Mouse (Mus musculus): Measurements from ENCODE around the gene B830017H08Rik. TPM values are rescaled to one million over a fixed set of nuclear protein-coding genes. Genes with fewer than 3 reads are reported as not detected.
A peak's percentile ranks its signal among the peaks of the same experiment; 100 is the strongest.

B830017H08Rik gene
- polyA plus RNA-seq, 1 experiment from 2014 or later, result not detected

DNA sequence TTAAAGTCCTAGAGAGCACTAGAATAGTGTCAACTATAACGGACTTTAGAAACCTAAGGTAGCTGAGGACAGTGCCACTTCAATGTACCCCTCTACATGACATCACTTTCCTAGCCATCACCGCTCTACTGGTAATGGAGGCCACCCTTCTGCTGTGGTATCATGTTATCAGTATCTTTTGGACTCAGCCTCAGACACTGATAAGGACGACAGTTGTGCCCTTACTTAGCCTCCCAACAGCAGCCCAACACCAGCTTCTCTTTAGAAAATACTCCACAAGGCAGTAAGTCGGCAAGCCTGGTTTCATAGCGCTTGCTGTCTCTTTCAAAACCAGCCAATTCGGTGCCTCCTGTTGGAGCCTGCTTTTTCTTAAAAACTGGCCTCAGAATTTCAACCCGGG lies 1.6 kb downstream of the B830017H08Rik start:
- Histone ChIP-seq H3K4me1 (replicated peaks) (peaks cover 18% of the 10 kb centered on the region), H3K36me3 (no peaks in the 10 kb centered on the region), H3K4me2 (peak overlapping the region; percentile 99), H3K4me3 (peak overlapping the region; percentile 61), H3K9ac (no peak overlapping the region), H3K9me3 (replicated peaks) (no peaks in the 10 kb centered on the region), H3K27ac (no peak overlapping the region), H3K27me3 (peaks cover 84% of the 10 kb centered on the region)
- ATAC-seq (replicated peaks; ENCODE audit: insufficient number of reproducible peaks, insufficient read depth, low FRiP score, low read depth), result no peak
- 44% methylated on average over 7 of the region's 7 CpGs for WGBS

DNA sequence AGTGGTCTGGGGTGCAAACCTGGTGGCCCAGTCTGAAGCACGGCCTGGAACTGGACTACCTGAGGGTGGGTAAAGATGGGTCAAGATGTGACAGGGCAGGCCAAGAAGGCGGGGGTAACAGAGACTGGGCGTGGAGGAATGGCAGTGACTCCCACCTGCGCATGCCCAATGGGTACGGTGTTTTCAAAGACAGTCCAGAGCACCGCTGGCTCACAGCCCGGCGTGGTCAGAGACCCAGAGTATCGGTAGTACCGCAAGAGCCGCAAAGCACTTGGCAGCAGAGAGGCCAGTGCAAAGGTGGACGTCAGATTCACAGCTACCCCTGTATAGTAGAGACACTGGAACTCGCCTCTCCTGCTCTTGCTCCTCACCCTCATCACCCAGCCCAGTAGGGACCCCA lies 2.6 kb downstream of the B830017H08Rik start:
- no peak overlapping the region for H3K4me2 ChIP-seq
- peaks cover 18% of the 10 kb centered on the region for H3K4me1 ChIP-seq (replicated peaks)
- peaks cover 74% of the 10 kb centered on the region for H3K27me3 ChIP-seq
- no peaks in the 10 kb centered on the region for H3K36me3 ChIP-seq
- 38% methylated on average over 13 of the region's 13 CpGs for WGBS
- no peaks in the 10 kb centered on the region for H3K9me3 ChIP-seq (replicated peaks)
- H3K27ac ChIP-seq, result no peak overlapping the region
- H3K9ac ChIP-seq, result no peak overlapping the region
- no peak for ATAC-seq (replicated peaks; ENCODE audit: insufficient number of reproducible peaks, insufficient read depth, low FRiP score, low read depth)
- no peak overlapping the region for H3K4me3 ChIP-seq

DNA sequence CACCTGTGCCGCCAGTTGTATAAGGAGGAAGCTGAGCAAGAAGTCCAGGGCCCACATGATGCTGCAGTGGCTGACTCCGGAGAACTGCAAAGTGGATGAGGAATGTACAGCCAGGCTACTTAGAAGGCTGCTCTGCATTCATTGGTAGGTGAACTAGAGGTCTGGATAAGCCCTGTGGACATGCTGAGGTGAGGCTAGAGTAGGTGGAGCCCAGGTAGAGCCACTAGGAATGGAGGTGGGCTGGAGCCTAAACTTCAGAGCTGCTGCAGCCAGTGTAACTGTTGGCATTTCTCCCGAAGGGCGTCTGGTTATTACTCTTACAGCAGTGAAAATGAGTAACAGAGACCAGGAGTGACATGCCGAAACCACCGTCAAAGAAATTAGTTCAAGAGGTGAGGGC lies 5.1 kb downstream of the B830017H08Rik start, which contains the start of gene Car15:
Gene Car15, minus strand, starts transcription at position 314 of the 400 bp plus-strand sequence.
- Histone ChIP-seq H3K36me3 (peaks cover 24% of the 10 kb centered on the region), H3K27ac (no peak within 1 kb of the TSS), H3K27me3 (peaks cover 49% of the 10 kb centered on the region), H3K4me3 (no peak within 1 kb of the TSS), H3K4me2 (no peak within 1 kb of the TSS), H3K9ac (no peak within 1 kb of the TSS), H3K4me1 (replicated peaks) (peaks cover 15% of the 10 kb centered on the region), H3K9me3 (replicated peaks) (no peaks in the 10 kb centered on the region)
- ATAC-seq (replicated peaks; ENCODE audit: insufficient number of reproducible peaks, insufficient read depth, low FRiP score, low read depth), result no peak
- WGBS, result 75% methylated on average over 6 of the region's 6 CpGs

DNA sequence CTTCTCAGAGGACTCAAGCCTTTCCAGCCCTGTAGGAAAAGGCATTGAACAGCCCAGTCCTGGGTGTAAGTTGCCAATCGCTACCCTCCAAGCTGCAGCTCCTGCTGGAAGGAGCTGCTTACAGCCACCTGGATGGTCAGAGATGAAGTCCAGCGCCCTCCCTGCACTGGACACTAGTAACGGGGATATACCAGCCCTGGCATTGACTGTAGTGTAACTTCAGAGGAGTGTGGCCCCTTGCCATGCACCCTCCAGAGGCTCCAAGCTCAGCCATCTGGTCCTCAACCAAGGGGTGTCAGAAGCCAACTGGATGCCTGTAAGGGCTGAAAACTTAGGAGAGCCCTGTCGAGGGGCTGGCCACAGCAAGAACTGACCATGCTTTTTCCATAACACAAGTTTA lies 7.1 kb downstream of the B830017H08Rik start:
- Histone ChIP-seq H3K27ac (no peak overlapping the region), H3K36me3 (peaks cover 43% of the 10 kb centered on the region), H3K9me3 (replicated peaks) (no peaks in the 10 kb centered on the region), H3K9ac (no peak overlapping the region), H3K4me2 (no peak overlapping the region), H3K4me1 (replicated peaks) (no peaks in the 10 kb centered on the region), H3K27me3 (peaks cover 29% of the 10 kb centered on the region), H3K4me3 (no peak overlapping the region)
- WGBS, result 87% methylated on average over 4 of the region's 4 CpGs
- no peak for ATAC-seq (replicated peaks; ENCODE audit: insufficient number of reproducible peaks, insufficient read depth, low FRiP score, low read depth)

DNA sequence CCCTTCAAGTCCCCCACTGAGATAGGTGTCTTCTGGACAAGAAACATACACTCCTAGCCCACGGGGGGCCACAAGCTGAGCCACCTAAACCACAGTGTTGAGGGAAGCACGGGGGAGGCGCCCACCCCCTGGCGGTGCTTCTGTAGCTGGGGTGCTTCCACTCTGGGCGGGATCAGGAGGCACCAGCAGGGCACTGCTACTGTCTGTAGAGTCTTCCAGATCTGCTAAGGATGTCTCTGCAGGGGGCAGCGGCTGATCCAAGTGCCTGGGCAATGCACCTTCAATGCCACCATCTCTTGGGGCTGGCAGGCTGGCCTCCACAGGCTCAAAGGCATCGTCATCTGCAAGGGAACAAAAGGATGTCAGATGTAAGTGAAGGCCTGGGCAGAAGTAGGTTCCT lies 9.5 kb downstream of the B830017H08Rik start:
- Histone ChIP-seq H3K4me1 (replicated peaks) (no peaks in the 10 kb centered on the region), H3K27ac (no peak overlapping the region), H3K9ac (no peak overlapping the region), H3K4me2 (no peak overlapping the region), H3K36me3 (peaks cover 64% of the 10 kb centered on the region), H3K4me3 (no peak overlapping the region), H3K9me3 (replicated peaks) (no peaks in the 10 kb centered on the region), H3K27me3 (peaks cover 5% of the 10 kb centered on the region; the same call in 1 of the 2 replicates)
- WGBS, result 89% methylated on average over 7 of the region's 7 CpGs
- ATAC-seq (replicated peaks; ENCODE audit: insufficient number of reproducible peaks, insufficient read depth, low FRiP score, low read depth), result no peak

DNA sequence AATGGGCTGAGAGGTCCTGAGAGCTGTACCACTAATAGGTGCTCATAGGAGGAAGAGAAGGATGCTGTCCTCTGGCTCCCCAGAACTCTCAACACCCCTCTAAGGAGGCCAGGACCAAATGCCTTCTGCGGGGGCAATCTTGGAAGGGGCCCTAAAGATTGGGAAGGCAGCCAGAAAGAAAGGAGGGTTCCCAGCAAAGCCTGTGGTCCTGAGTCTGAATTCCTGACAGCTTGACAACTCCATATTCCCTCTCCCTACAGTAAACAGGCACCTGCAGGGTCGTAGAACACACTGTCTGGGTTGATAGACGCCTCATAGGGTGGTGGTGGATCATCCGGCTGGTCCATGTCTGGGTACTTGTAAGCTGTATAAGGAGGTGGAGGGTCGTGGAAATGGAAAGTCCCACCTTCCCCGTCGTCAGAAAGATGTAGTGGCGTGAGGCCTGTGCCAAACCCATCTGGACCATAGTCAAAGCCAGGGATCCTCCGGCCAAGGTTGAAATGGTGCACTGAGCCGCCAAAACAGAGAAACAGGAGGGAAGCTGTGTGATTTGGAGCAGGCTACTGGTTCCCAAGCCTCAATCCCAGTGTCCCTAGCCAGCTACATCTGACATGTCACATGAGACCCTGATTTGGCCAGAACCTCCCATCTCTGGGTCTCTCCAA lies 10.9 kb downstream of the B830017H08Rik start:
- ATAC-seq (replicated peaks; ENCODE audit: insufficient number of reproducible peaks, insufficient read depth, low FRiP score, low read depth), result no peak
- Histone ChIP-seq H3K36me3 (peaks cover 73% of the 10 kb centered on the region), H3K4me1 (replicated peaks) (no peaks in the 10 kb centered on the region), H3K27me3 (no peaks in the 10 kb centered on the region), H3K27ac (no peak overlapping the region), H3K4me3 (no peak overlapping the region), H3K4me2 (no peak overlapping the region), H3K9ac (no peak overlapping the region), H3K9me3 (replicated peaks) (no peaks in the 10 kb centered on the region)
- WGBS, result 89% methylated on average over 10 of the region's 10 CpGs

DNA sequence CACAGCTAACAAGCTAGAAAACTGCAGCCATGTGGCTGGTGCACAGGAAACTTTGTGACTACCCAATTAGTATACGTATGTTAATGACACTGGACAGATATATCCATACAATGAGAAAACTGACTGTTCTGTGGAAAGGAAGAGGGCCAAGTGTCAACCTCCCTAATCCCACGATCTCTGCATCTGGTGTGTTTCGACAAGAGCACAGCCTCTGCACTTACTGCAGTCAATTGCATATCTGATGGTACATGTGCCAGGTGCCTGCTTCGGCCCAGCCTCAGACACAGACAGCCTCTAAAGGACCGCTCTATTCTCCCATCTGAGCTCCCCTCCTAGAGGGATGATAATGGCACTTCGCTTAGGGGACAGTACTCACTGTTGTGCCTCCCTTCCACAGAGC lies 15.5 kb downstream of the B830017H08Rik start:
- Histone ChIP-seq H3K27ac (no peak overlapping the region), H3K4me1 (replicated peaks) (no peaks in the 10 kb centered on the region), H3K9me3 (replicated peaks) (no peaks in the 10 kb centered on the region), H3K27me3 (no peaks in the 10 kb centered on the region), H3K4me2 (no peak overlapping the region), H3K4me3 (no peak overlapping the region), H3K36me3 (peaks cover 76% of the 10 kb centered on the region), H3K9ac (no peak overlapping the region)
- WGBS, result 85% methylated on average over 6 of the region's 6 CpGs
- no peak for ATAC-seq (replicated peaks; ENCODE audit: insufficient number of reproducible peaks, insufficient read depth, low FRiP score, low read depth)

DNA sequence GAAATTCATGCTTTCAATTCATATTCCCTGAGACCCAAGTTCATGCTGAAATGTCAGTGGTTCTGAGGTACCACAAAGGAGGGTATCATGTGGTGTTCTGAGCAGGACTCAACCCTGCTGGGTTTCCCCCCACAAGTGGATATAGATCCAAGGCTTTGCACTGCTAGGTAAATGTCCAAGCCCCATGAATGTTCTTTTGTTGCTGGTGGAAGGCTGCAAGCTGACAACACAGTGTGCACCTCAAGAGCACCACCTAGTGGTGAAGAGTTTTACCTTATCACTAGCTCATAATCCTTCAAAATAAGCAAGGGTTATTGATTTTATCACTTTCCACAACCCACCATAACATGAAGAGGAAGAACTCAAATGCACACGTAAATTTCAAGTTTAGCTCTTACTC lies 16.0 kb downstream of the B830017H08Rik start:
- no peaks in the 10 kb centered on the region for H3K4me1 ChIP-seq (replicated peaks)
- no peak overlapping the region for H3K27ac ChIP-seq
- H3K9me3 ChIP-seq (replicated peaks), result no peaks in the 10 kb centered on the region
- H3K9ac ChIP-seq, result no peak overlapping the region
- no peak overlapping the region for H3K4me3 ChIP-seq
- WGBS, result 24% methylated on average over 1 of the region's 1 CpGs
- peaks cover 75% of the 10 kb centered on the region for H3K36me3 ChIP-seq
- ATAC-seq (replicated peaks; ENCODE audit: insufficient number of reproducible peaks, insufficient read depth, low FRiP score, low read depth), result no peak
- no peak overlapping the region for H3K4me2 ChIP-seq
- H3K27me3 ChIP-seq, result no peaks in the 10 kb centered on the region

DNA sequence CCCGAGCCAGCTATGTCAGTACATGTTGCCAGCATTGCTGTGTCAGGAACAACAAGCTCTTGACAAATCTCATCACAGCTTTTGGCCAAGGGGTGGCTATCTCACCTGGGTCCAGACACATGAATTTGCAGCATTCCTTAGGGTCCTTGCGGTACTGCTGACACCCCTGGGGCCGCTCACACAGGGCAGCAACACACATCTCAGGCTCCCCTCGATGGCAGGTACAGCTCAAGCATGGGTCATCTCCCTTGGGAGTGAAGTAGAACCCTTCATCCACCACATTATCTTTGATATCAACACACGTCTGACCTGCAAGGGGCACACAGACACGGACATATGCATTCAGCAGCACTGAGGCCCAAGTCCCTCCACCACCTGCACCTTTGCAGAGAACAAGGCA lies 16.6 kb downstream of the B830017H08Rik start:
- no peak for ATAC-seq (replicated peaks; ENCODE audit: insufficient number of reproducible peaks, insufficient read depth, low FRiP score, low read depth)
- Histone ChIP-seq H3K4me1 (replicated peaks) (no peaks in the 10 kb centered on the region), H3K27me3 (no peaks in the 10 kb centered on the region), H3K9ac (no peak overlapping the region), H3K4me2 (no peak overlapping the region), H3K9me3 (replicated peaks) (no peaks in the 10 kb centered on the region), H3K4me3 (no peak overlapping the region), H3K36me3 (peaks cover 75% of the 10 kb centered on the region), H3K27ac (no peak overlapping the region)
- WGBS, result 73% methylated on average over 6 of the region's 6 CpGs

DNA sequence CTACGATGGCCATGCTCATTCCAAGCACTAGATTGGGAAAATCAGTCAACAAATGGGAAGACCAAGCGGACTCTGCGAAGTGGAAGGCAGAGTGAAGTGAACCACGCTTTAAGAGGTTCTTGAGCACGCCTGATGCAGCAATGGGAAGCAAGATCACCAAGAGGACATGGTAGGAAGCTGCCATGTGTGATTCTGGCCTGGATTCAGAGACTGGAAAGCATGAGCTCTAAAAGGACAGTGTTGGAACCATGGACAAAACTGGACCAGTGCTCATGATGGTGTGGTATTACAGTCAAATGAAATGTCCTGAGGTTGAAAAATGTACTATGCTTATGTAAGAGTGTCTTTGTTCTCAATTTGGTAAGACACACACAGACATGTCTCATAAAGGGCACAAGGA lies 18.4 kb downstream of the B830017H08Rik start:
- Histone ChIP-seq H3K4me1 (replicated peaks) (no peaks in the 10 kb centered on the region), H3K27ac (no peak overlapping the region), H3K9ac (no peak overlapping the region), H3K4me3 (no peak overlapping the region), H3K4me2 (no peak overlapping the region), H3K9me3 (replicated peaks) (no peaks in the 10 kb centered on the region), H3K36me3 (peaks cover 73% of the 10 kb centered on the region), H3K27me3 (no peaks in the 10 kb centered on the region)
- 96% methylated on average over 5 of the region's 5 CpGs for WGBS
- ATAC-seq (replicated peaks; ENCODE audit: insufficient number of reproducible peaks, insufficient read depth, low FRiP score, low read depth), result no peak

DNA sequence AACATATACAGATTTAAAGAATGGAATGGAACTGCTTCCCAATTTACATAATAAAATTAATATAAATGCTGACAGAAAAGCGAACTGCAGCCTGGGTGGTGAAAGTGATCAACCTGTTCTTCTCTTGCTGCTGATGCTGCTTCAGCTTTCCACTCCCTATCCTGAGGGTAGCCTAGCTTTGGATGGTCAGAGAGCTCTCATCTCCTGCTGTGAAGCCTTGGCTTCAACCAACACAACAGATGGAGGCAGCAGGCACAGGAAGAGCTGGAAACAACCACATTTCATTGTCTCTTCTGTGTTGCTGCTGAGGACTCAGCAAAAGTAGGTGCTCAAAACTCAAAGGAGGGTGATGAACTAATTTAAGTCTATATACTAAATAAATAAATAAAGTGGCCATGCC lies 18.9 kb downstream of the B830017H08Rik start:
- WGBS, result 91% methylated on average over 1 of the region's 1 CpGs
- no peaks in the 10 kb centered on the region for H3K27me3 ChIP-seq
- H3K36me3 ChIP-seq, result peaks cover 75% of the 10 kb centered on the region
- no peak for ATAC-seq (replicated peaks; ENCODE audit: insufficient number of reproducible peaks, insufficient read depth, low FRiP score, low read depth)
- H3K9ac ChIP-seq, result no peak overlapping the region
- H3K27ac ChIP-seq, result no peak overlapping the region
- H3K9me3 ChIP-seq (replicated peaks), result no peaks in the 10 kb centered on the region
- H3K4me2 ChIP-seq, result no peak overlapping the region
- H3K4me3 ChIP-seq, result no peak overlapping the region
- H3K4me1 ChIP-seq (replicated peaks), result no peaks in the 10 kb centered on the region

DNA sequence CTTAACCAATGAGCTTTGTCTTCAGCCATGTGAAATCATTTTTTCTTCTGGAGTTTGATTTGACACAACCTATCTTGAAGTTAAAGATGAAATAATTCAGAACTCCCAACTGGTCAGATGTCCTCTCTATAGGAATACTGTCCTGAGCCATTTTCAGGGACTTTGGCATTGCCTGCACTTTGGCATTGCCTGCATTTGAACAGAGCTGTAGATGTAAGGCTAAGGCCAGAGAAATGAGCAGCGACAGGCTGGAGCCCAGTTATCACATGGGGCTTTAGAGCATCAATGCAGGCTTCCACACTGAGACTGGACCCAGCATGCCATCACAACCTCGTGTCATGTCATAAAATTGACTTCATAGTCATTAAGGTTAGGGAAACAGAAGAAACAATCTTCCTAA lies 20.3 kb downstream of the B830017H08Rik start:
- H3K4me3 ChIP-seq, result no peak overlapping the region
- no peaks in the 10 kb centered on the region for H3K27me3 ChIP-seq
- no peaks in the 10 kb centered on the region for H3K4me1 ChIP-seq (replicated peaks)
- peaks cover 80% of the 10 kb centered on the region for H3K36me3 ChIP-seq
- H3K27ac ChIP-seq, result no peak overlapping the region
- H3K9ac ChIP-seq, result no peak overlapping the region
- ATAC-seq (replicated peaks; ENCODE audit: insufficient number of reproducible peaks, insufficient read depth, low FRiP score, low read depth), result no peak
- no peaks in the 10 kb centered on the region for H3K9me3 ChIP-seq (replicated peaks)
- WGBS, result 82% methylated on average over 2 of the region's 2 CpGs
- H3K4me2 ChIP-seq, result no peak overlapping the region

All from heart, embryonic 15.5 days (tissue).